Mouse (Mus musculus): ENCODE data around the gene Zfp493. TPM values are rescaled to one million over a fixed set of nuclear protein-coding genes. Genes with fewer than 3 reads are reported as not detected.
"Not testable (repeated sequence)": the region's sequence is repeated elsewhere in the genome, so short reads cannot be mapped to it uniquely, and the experiment has no call there.

Gene Zfp493
- polyA plus RNA-seq (2012; ENCODE audit: insufficient read depth, insufficient read length, missing spikeins), result 0.88 and 1.4 TPM in 2 replicates

GRCm38 (mm10) chr13:67779265-67780221 is at the start of gene Zfp493:
TSS of gene Zfp493 (plus strand) at chr13:67779693.
- H3K4me3 ChIP-seq (ENCODE audit: insufficient read depth, low read depth, low read length), result peak within 1 kb of the TSS; percentile 96
- no peak within 1 kb of the TSS for H3K27ac ChIP-seq (replicated peaks; ENCODE audit: low read depth, low read length)
- H3K4me1 ChIP-seq (ENCODE audit: control insufficient read depth, insufficient read depth, insufficient read length, low read length), result 0 out of 2 replicates have a peak, but pooled peaks cover 2% of the 10 kb centered on the region

- H3K27ac ChIP-seq (replicated peaks; ENCODE audit: low read depth, low read length); H3K4me3 ChIP-seq (ENCODE audit: insufficient read depth, low read depth, low read length); H3K4me1 ChIP-seq (ENCODE audit: control insufficient read depth, insufficient read depth, insufficient read length, low read length): not testable (repeated sequence)
Observed at GRCm38 (mm10) chr13:67734391-67734790, 45.1 kb upstream of the Zfp493 start.

- Histone ChIP-seq H3K4me3 (ENCODE audit: insufficient read depth, low read depth, low read length) (no peak overlapping the region), H3K4me1 (ENCODE audit: control insufficient read depth, insufficient read depth, insufficient read length, low read length) (no peaks in the 10 kb centered on the region), H3K27ac (replicated peaks; ENCODE audit: low read depth, low read length) (no peak overlapping the region)
Observed at GRCm38 (mm10) chr13:67742941-67743340, 36.6 kb upstream of the Zfp493 start.

- Histone ChIP-seq H3K27ac (replicated peaks; ENCODE audit: low read depth, low read length) (no peak overlapping the region), H3K4me1 (ENCODE audit: control insufficient read depth, insufficient read depth, insufficient read length, low read length) (no peaks in the 10 kb centered on the region), H3K4me3 (ENCODE audit: insufficient read depth, low read depth, low read length) (no peak overlapping the region)
Observed at GRCm38 (mm10) chr13:67743896-67744295, 35.6 kb upstream of the Zfp493 start.

GRCm38 (mm10) chr13:67754333-67755306 is 24.9 kb upstream of the Zfp493 start, which contains the start of gene Zfp85:
TSS of gene Zfp85 (minus strand) at chr13:67755228.
- peak within 1 kb of the TSS; percentile 74 for H3K27ac ChIP-seq (replicated peaks; ENCODE audit: low read depth, low read length)
- H3K4me3 ChIP-seq (ENCODE audit: insufficient read depth, low read depth, low read length), result peak within 1 kb of the TSS; percentile 82
- no peaks in the 10 kb centered on the region for H3K4me1 ChIP-seq (ENCODE audit: control insufficient read depth, insufficient read depth, insufficient read length, low read length)

GRCm38 (mm10) chr13:67755761-67756160 is 23.7 kb upstream of the Zfp493 start:
- Histone ChIP-seq H3K4me1 (ENCODE audit: control insufficient read depth, insufficient read depth, insufficient read length, low read length) (no peaks in the 10 kb centered on the region), H3K4me3 (ENCODE audit: insufficient read depth, low read depth, low read length) (no peak overlapping the region), H3K27ac (replicated peaks; ENCODE audit: low read depth, low read length) (no peak overlapping the region)

GRCm38 (mm10) chr13:67759966-67760365 is 19.5 kb upstream of the Zfp493 start:
- H3K4me1 ChIP-seq (ENCODE audit: control insufficient read depth, insufficient read depth, insufficient read length, low read length), result no peaks in the 10 kb centered on the region
- H3K4me3 ChIP-seq (ENCODE audit: insufficient read depth, low read depth, low read length), result no peak overlapping the region
- H3K27ac ChIP-seq (replicated peaks; ENCODE audit: low read depth, low read length), result no peak overlapping the region

- Histone ChIP-seq H3K27ac (replicated peaks; ENCODE audit: low read depth, low read length) (no peak overlapping the region), H3K4me1 (ENCODE audit: control insufficient read depth, insufficient read depth, insufficient read length, low read length) (no peaks in the 10 kb centered on the region), H3K4me3 (ENCODE audit: insufficient read depth, low read depth, low read length) (no peak overlapping the region)
Observed at GRCm38 (mm10) chr13:67763031-67763768, 16.3 kb upstream of the Zfp493 start.

- Histone ChIP-seq H3K4me1 (ENCODE audit: control insufficient read depth, insufficient read depth, insufficient read length, low read length) (no peaks in the 10 kb centered on the region), H3K27ac (replicated peaks; ENCODE audit: low read depth, low read length) (no peak overlapping the region), H3K4me3 (ENCODE audit: insufficient read depth, low read depth, low read length) (no peak overlapping the region)
Observed at GRCm38 (mm10) chr13:67791921-67792455, 12.5 kb downstream of the Zfp493 start.

- no peak overlapping the region for H3K4me3 ChIP-seq (ENCODE audit: insufficient read depth, low read depth, low read length)
- no peak overlapping the region for H3K27ac ChIP-seq (replicated peaks; ENCODE audit: low read depth, low read length)
- H3K4me1 ChIP-seq (ENCODE audit: control insufficient read depth, insufficient read depth, insufficient read length, low read length), result no peaks in the 10 kb centered on the region
Observed at GRCm38 (mm10) chr13:67798618-67799017, 19.1 kb downstream of the Zfp493 start.

- H3K4me3 ChIP-seq (ENCODE audit: insufficient read depth, low read depth, low read length); H3K4me1 ChIP-seq (ENCODE audit: control insufficient read depth, insufficient read depth, insufficient read length, low read length); H3K27ac ChIP-seq (replicated peaks; ENCODE audit: low read depth, low read length): not testable (repeated sequence)
Observed at GRCm38 (mm10) chr13:67799151-67799550, 19.7 kb downstream of the Zfp493 start.

GRCm38 (mm10) chr13:67811651-67812210 is 32.2 kb downstream of the Zfp493 start:
- Histone ChIP-seq H3K4me1 (ENCODE audit: control insufficient read depth, insufficient read depth, insufficient read length, low read length) (no peaks in the 10 kb centered on the region), H3K27ac (replicated peaks; ENCODE audit: low read depth, low read length) (no peak overlapping the region), H3K4me3 (ENCODE audit: insufficient read depth, low read depth, low read length) (no peak overlapping the region)

GRCm38 (mm10) chr13:67812961-67813709 is 33.6 kb downstream of the Zfp493 start:
- Histone ChIP-seq H3K4me1 (ENCODE audit: control insufficient read depth, insufficient read depth, insufficient read length, low read length) (no peaks in the 10 kb centered on the region), H3K4me3 (ENCODE audit: insufficient read depth, low read depth, low read length) (no peak overlapping the region), H3K27ac (replicated peaks; ENCODE audit: low read depth, low read length) (no peak overlapping the region)
